Mouse (Mus musculus) brown adipose tissue, adult 24 weeks (tissue): ENCODE results near the gene Prx. TPM values are rescaled to one million over a fixed set of nuclear protein-coding genes. Genes with fewer than 3 reads are reported as not detected.

ENCODE experiments used
- H3K27ac ChIP-seq: fragments of 200-500 bp; replicated peaks from 2 replicates; pipeline ENCODE4 v1.5.1; 2012; ENCODE audit warnings: low read depth, mild to moderate bottlenecking, low read length
- H3K4me1 ChIP-seq: fragments of 200-500 bp; 2 replicates; pipeline ENCODE4 v1.6.1; 2012; ENCODE audit warnings: low read length, mixed read lengths; ENCODE audit not compliant: control insufficient read depth, insufficient read depth, insufficient read length
- H3K4me3 ChIP-seq: fragments of 200-500 bp; 2 replicates; pipeline ENCODE4 v1.5.1; 2012; ENCODE audit warnings: low read depth, mild to moderate bottlenecking, low read length, moderate library complexity; ENCODE audit not compliant: insufficient read depth
- polyA plus RNA-seq: library from polyadenylated mRNA; stranded (reverse); fragments of >200 nt; gene quantifications from 2 replicates; pipeline ENCODE4 v1.2.4, GENCODE M21; 2012; ENCODE audit not compliant: missing spikeins, insufficient read depth, insufficient read length

The Prx gene
- polyA plus RNA-seq, 1 experiment, result 0.32 TPM

GRCm38 (mm10) chr7:27543065-27543464 is 43.9 kb downstream of the Prx start:
- H3K27ac ChIP-seq, result no peak overlapping the region
- H3K4me3 ChIP-seq, result peak overlapping the region; percentile 66
- peaks cover 3% of the 10 kb centered on the region; the same call in 1 of the 2 replicates for H3K4me1 ChIP-seq

- Histone ChIP-seq H3K4me1 (peaks cover 3% of the 10 kb centered on the region; the same call in 1 of the 2 replicates), H3K27ac (no peak overlapping the region), H3K4me3 (no peak overlapping the region)
Observed at GRCm38 (mm10) chr7:27543851-27544250, 44.7 kb downstream of the Prx start.

GRCm38 (mm10) chr7:27544675-27545370 is 45.7 kb downstream of the Prx start:
- H3K4me1 ChIP-seq, result peaks cover 3% of the 10 kb centered on the region; the same call in 1 of the 2 replicates
- H3K27ac ChIP-seq, result no peak overlapping the region
- no peak overlapping the region for H3K4me3 ChIP-seq

GRCm38 (mm10) chr7:27549597-27549996 is 50.5 kb downstream of the Prx start:
- Histone ChIP-seq H3K27ac (no peak overlapping the region), H3K4me1 (peaks cover 8% of the 10 kb centered on the region; the same call in 1 of the 2 replicates), H3K4me3 (no peak overlapping the region)

- H3K4me1 ChIP-seq, result peaks cover 5% of the 10 kb centered on the region; the same call in 1 of the 2 replicates
- no peak overlapping the region; the same call in 1 of the 2 replicates for H3K4me3 ChIP-seq
- no peak overlapping the region for H3K27ac ChIP-seq
Observed at GRCm38 (mm10) chr7:27552070-27552469, 52.9 kb downstream of the Prx start.

GRCm38 (mm10) chr7:27552931-27553513 is 53.9 kb downstream of the Prx start, which contains the start of the genes Pld3 and 2310022A10Rik:
Gene Pld3, minus strand, starts transcription at chr7:27553218.
Gene 2310022A10Rik, plus strand, starts transcription at chr7:27553233.
- Histone ChIP-seq H3K4me1 (peaks cover 5% of the 10 kb centered on the region; the same call in 1 of the 2 replicates), H3K27ac (peak within 1 kb of the TSS; percentile 39; the same call in 1 of the 2 replicates), H3K4me3 (peak within 1 kb of the TSS; percentile 70)

- H3K4me3 ChIP-seq, result no peak overlapping the region
- no peak overlapping the region for H3K27ac ChIP-seq
- H3K4me1 ChIP-seq, result no peaks in the 10 kb centered on the region
Observed at GRCm38 (mm10) chr7:27560291-27560887, 61.3 kb downstream of the Prx start.

GRCm38 (mm10) chr7:27560978-27561377 is 61.9 kb downstream of the Prx start:
- H3K27ac ChIP-seq, result no peak overlapping the region
- no peak overlapping the region for H3K4me3 ChIP-seq
- no peaks in the 10 kb centered on the region for H3K4me1 ChIP-seq

Other genes with a start within 250 kb of the Prx start
- gene Numbl, start 240.9 kb upstream of the Prx start, polyA plus RNA-seq, result 2.6 and 2.7 TPM in 2 replicates
- 22.8 and 25.9 TPM in 2 replicates for gene Ltbp4, start 161.6 kb upstream of the Prx start, polyA plus RNA-seq
- gene Shkbp1, start 143.3 kb upstream of the Prx start, polyA plus RNA-seq, result 11.6 TPM in 2 replicates
- 3.5 TPM in 1 of 2 replicates, not detected in the other for gene Gm20479, start 141.9 kb upstream of the Prx start, polyA plus RNA-seq
- gene Sptbn4, start 51.6 kb upstream of the Prx start, polyA plus RNA-seq, result 0.20 TPM in 1 of 2 replicates, not detected in the other
- 80.2 and 109 TPM in 2 replicates for gene Blvrb, start 51.3 kb upstream of the Prx start, polyA plus RNA-seq
- 4.2 and 8.3 TPM in 2 replicates for gene Sertad3, start 25.6 kb upstream of the Prx start, polyA plus RNA-seq
- gene Sertad1, start 12.4 kb upstream of the Prx start, polyA plus RNA-seq, result 10.1 and 13.6 TPM in 2 replicates
- gene Hipk4, start 23.9 kb downstream of the Prx start, polyA plus RNA-seq, result not detected in 2 replicates
- 23.5 and 27.8 TPM in 2 replicates for gene Pld3, start 53.9 kb downstream of the Prx start, polyA plus RNA-seq
- 5.8 and 12.3 TPM in 2 replicates for gene 2310022A10Rik, start 53.9 kb downstream of the Prx start, polyA plus RNA-seq
- gene Akt2, start 92.2 kb downstream of the Prx start, polyA plus RNA-seq, result 294 and 321 TPM in 2 replicates
- not detected in 2 replicates for gene Ttc9b, start 154.6 kb downstream of the Prx start, polyA plus RNA-seq
- 13.0 and 13.2 TPM in 2 replicates for gene Map3k10, start 175.3 kb downstream of the Prx start, polyA plus RNA-seq
- 1.3 and 3.1 TPM in 2 replicates for gene Zfp607b, start 190.0 kb downstream of the Prx start, polyA plus RNA-seq
- 4.9 and 5.1 TPM in 2 replicates for gene Zfp60, start 232.1 kb downstream of the Prx start, polyA plus RNA-seq